Mouse (Mus musculus) ES-E14 (cell line): Measurements from ENCODE around the gene Gm8257. TPM values are rescaled to one million over a fixed set of nuclear protein-coding genes. Genes with fewer than 3 reads are reported as not detected.
"Not testable (repeated sequence)": the region's sequence is repeated elsewhere in the genome, so short reads cannot be mapped to it uniquely, and the experiment has no call there.

Experiments
- DNase-seq: peaks from one replicate; pipeline ENCODE4 v3.0.0-alpha.2; 2013; ENCODE audit warnings: low read depth, low spot score
- H3K27ac ChIP-seq: 2 replicates; pipeline ENCODE4 v1.5.1; 2012; ENCODE audit warnings: low read depth, mild to moderate bottlenecking, low read length, moderate library complexity, mixed read lengths; ENCODE audit not compliant: poor library complexity, insufficient read depth, severe bottlenecking
- H3K36me3 ChIP-seq: 2 replicates; pipeline ENCODE4 v1.6.1; 2012; ENCODE audit warnings: mild to moderate bottlenecking, low read length, moderate library complexity, mixed read lengths; ENCODE audit not compliant: control insufficient read depth, poor library complexity, insufficient read depth, severe bottlenecking
- H3K4me1 ChIP-seq, 2 experiments: fragments of 150-350 bp in 1 of 2; sonication (generic) in 1 of 2; 2 replicates each; pipeline ENCODE4 v1.6.1; 2012; ENCODE audit warnings: low read length in 2 of 2, mild to moderate bottlenecking in 1 of 2, mixed read lengths in 1 of 2; ENCODE audit not compliant: control insufficient read depth in 2 of 2, insufficient read depth in 2 of 2, poor library complexity in 1 of 2
- H3K4me3 ChIP-seq, 2 experiments: fragments of 150-350 bp in 1 of 2; sonication (generic) in 1 of 2; 2 replicates each; pipeline ENCODE4 v1.5.1; 2012; ENCODE audit warnings: low read length in 2 of 2, low read depth in 1 of 2, mild to moderate bottlenecking in 1 of 2, mixed read lengths in 1 of 2; ENCODE audit not compliant: insufficient read depth in 1 of 2, poor library complexity in 1 of 2, severe bottlenecking in 1 of 2
- H3K9ac ChIP-seq: 2 replicates; pipeline ENCODE4 v1.6.1; 2012; ENCODE audit warnings: low read depth, mild to moderate bottlenecking, low read length, mixed read lengths; ENCODE audit not compliant: poor library complexity, insufficient read depth, severe bottlenecking
- H3K9me3 ChIP-seq: fragments of 150-350 bp; sonication (generic); 2 replicates; pipeline ENCODE4 v1.6.1; 2012; ENCODE audit warnings: low read depth, mild to moderate bottlenecking, low read length; ENCODE audit not compliant: control insufficient read depth, insufficient read depth
- CHD2 ChIP-seq: IDR thresholded peaks from 2 replicates; pipeline ENCODE4 v1.6.1; 2014; ENCODE audit warnings: mild to moderate bottlenecking, low read depth, low read length, inconsistent platforms
- HCFC1 ChIP-seq: IDR thresholded peaks from 2 replicates; pipeline ENCODE4 v1.6.1; 2012; ENCODE audit warnings: low read length, inconsistent platforms, borderline replicate concordance; ENCODE audit not compliant: insufficient read depth
- MAFK ChIP-seq: IDR thresholded peaks from 2 replicates; pipeline ENCODE4 v1.6.1; 2014; ENCODE audit warnings: mild to moderate bottlenecking, low read depth, low read length, inconsistent platforms; ENCODE audit not compliant: insufficient read depth
- ZC3H11A ChIP-seq: IDR thresholded peaks from 2 replicates; pipeline ENCODE4 v1.6.1; 2012; ENCODE audit warnings: low read depth, mild to moderate bottlenecking, inconsistent platforms, low read length, borderline replicate concordance
- in situ Hi-C, 2 experiments: fragments of 600-800 bp; cut with MboI; formaldehyde crosslinking; loops; one replicate each; pipeline ENCODE4 v1.15.1; 2025; ENCODE audit warnings: low sequenced_read_pairs in 2 of 2, inconsistent platforms in 1 of 2; ENCODE audit not compliant: unreplicated experiment in 2 of 2
- total RNA-seq: library from RNA; depleted of rRNA; stranded (reverse); fragments of 300-350 nt; gene quantifications from 2 replicates; pipeline ENCODE4 v1.2.3, GENCODE M21; 2012; rRNA removed

Gene Gm8257
- not detected in 2 replicates for total RNA-seq

GRCm38 (mm10) chr14:44706356-44706755 lies at the start of gene Gm8257:
Gene Gm8257 (minus strand): TSS chr14:44706456.
- H3K36me3 ChIP-seq, DNase-seq, H3K4me1 ChIP-seq, H3K9me3 ChIP-seq, H3K4me3 ChIP-seq, H3K9ac ChIP-seq, in situ Hi-C loops, H3K27ac ChIP-seq: not testable (repeated sequence)

- TF ChIP-seq MAFK (no peak), HCFC1 (no peak), ZC3H11A (no peak), CHD2 (no peak)
- Histone ChIP-seq H3K4me1 (no peaks in the 10 kb centered on the region), H3K4me3 (no peak within 1 kb of the TSS), H3K27ac (no peak within 1 kb of the TSS), H3K36me3 (no peaks in the 10 kb centered on the region), H3K9ac (no peak within 1 kb of the TSS), H3K9me3 (no peaks in the 10 kb centered on the region)
- DNase-seq, result no peak
- in situ Hi-C loops, result no loop called here
Observed at GRCm38 (mm10) chr14:44750240-44750639, 44.0 kb upstream of the Gm8257 start, which contains the start of gene Gm8267. Gene Gm8267 (minus strand): TSS chr14:44750340.

GRCm38 (mm10) chr14:44742789-44743188 lies 36.5 kb upstream of the Gm8257 start:
- in situ Hi-C loops, H3K9ac ChIP-seq, DNase-seq, H3K36me3 ChIP-seq, H3K9me3 ChIP-seq, H3K27ac ChIP-seq, H3K4me1 ChIP-seq, H3K4me3 ChIP-seq: not testable (repeated sequence)

GRCm38 (mm10) chr14:44730711-44731110 lies 24.5 kb upstream of the Gm8257 start:
- H3K4me1 ChIP-seq, H3K9ac ChIP-seq, H3K36me3 ChIP-seq, DNase-seq, H3K27ac ChIP-seq, H3K9me3 ChIP-seq, H3K4me3 ChIP-seq, in situ Hi-C loops: not testable (repeated sequence)

DNA sequence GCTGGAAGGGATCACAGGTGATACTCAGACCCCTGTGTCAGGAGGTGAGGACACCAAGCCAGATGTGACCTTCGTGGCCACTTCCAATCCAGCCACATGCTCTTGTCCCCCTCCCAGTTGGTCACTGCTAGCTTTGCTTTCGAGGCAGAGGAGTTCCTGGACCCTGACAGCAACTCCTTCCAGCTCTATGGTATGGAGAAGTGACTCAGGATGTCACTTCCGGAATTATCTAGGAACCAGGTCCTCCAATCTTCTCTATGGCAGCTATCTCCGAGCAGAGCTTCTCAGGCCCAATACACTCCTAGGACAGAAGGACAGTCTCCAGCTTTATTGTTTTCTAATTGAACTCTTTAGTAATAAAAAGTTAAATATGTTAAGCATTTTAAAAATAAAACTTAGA lies 78.5 kb downstream of the Gm8257 start, which contains the start of gene Gm5624:
Gm5624 (minus strand) TSS at position 202 of the 400 bp plus-strand sequence.
- H3K9ac ChIP-seq, H3K27ac ChIP-seq, H3K36me3 ChIP-seq, in situ Hi-C loops, H3K9me3 ChIP-seq, H3K4me1 ChIP-seq, DNase-seq, H3K4me3 ChIP-seq: not testable (repeated sequence)

Other genes starting within 250 kb of the Gm8257 start
- not detected in 2 replicates for gene BC061237, start 214.0 kb downstream of the Gm8257 start, total RNA-seq
- not detected in 2 replicates for gene Gm17093, start 188.2 kb downstream of the Gm8257 start, total RNA-seq
- not detected in 2 replicates for gene Gm8247, start 123.3 kb downstream of the Gm8257 start, total RNA-seq
- gene Gm5624, start 78.5 kb downstream of the Gm8257 start, total RNA-seq, result not detected in 2 replicates
- not detected in 2 replicates for gene Gm8267, start 43.9 kb upstream of the Gm8257 start, total RNA-seq
- not detected in 2 replicates for gene Ptgdr, start 152.9 kb upstream of the Gm8257 start, total RNA-seq